Mouse (Mus musculus) limb, embryonic 14.5 days (tissue): Measurements from ENCODE around the gene Dab2ip. TPM values are rescaled to one million over a fixed set of nuclear protein-coding genes. Genes with fewer than 3 reads are reported as not detected.

Experiments
- ATAC-seq: fragments of 200-750 bp; cut with Nextera tagmentation; 2 replicates; pipeline ENCODE4 v1.8.0; 2017; ENCODE audit warnings: low read depth, moderate number of reproducible peaks, moderate TSS enrichment; ENCODE audit not compliant: low FRiP score
- DNase-seq: peaks from one replicate; pipeline ENCODE4 v3.0.0-alpha.2; 2015; ENCODE audit warnings: low spot score
- H3K27ac ChIP-seq: fragments of 300-500 bp; sonication (generic); replicated peaks from 2 replicates; pipeline ENCODE4 v1.5.1; 2014; ENCODE audit warnings: low read depth, mild to moderate bottlenecking, low read length, moderate library complexity, mixed read lengths
- H3K27me3 ChIP-seq: fragments of 300-500 bp; sonication (generic); 2 replicates; pipeline ENCODE4 v1.6.1; 2014; ENCODE audit warnings: low read length, mixed read lengths; ENCODE audit not compliant: control insufficient read depth, insufficient read depth
- H3K36me3 ChIP-seq: fragments of 300-500 bp; sonication (generic); 2 replicates; pipeline ENCODE4 v1.6.1; 2014; ENCODE audit warnings: mild to moderate bottlenecking, low read length, moderate library complexity, mixed read lengths; ENCODE audit not compliant: control insufficient read depth, insufficient read depth
- H3K4me1 ChIP-seq: fragments of 300-500 bp; sonication (generic); 2 replicates; pipeline ENCODE4 v1.6.1; 2014; ENCODE audit warnings: antibody characterized with exemption, low read length, mixed read lengths; ENCODE audit not compliant: control insufficient read depth, insufficient read depth
- H3K4me2 ChIP-seq: fragments of 300-500 bp; sonication (generic); replicated peaks from 2 replicates; pipeline ENCODE4 v1.6.1; 2014; ENCODE audit warnings: low read depth, mild to moderate bottlenecking, low read length, moderate library complexity; ENCODE audit not compliant: severe bottlenecking
- H3K4me3 ChIP-seq: fragments of 300-500 bp; sonication (generic); replicated peaks from 2 replicates; pipeline ENCODE4 v1.5.1; 2014; ENCODE audit warnings: low read length
- H3K9ac ChIP-seq: fragments of 300-500 bp; sonication (generic); 2 replicates; pipeline ENCODE4 v1.6.1; 2014; ENCODE audit warnings: mild to moderate bottlenecking, low read depth, low read length, moderate library complexity; ENCODE audit not compliant: severe bottlenecking
- H3K9me3 ChIP-seq: fragments of 300-500 bp; sonication (generic); 2 replicates; pipeline ENCODE4 v1.6.1; 2016; ENCODE audit warnings: low read length; ENCODE audit not compliant: control insufficient read depth
- POLR2A ChIP-seq: fragments of 200-500 bp; IDR thresholded peaks from 2 replicates; pipeline ENCODE4 v1.8.0; 2012; ENCODE audit warnings: inconsistent platforms, mild to moderate bottlenecking, moderate library complexity, borderline replicate concordance; ENCODE audit not compliant: insufficient read depth, insufficient read length; ENCODE audit errors: extremely low read depth
- WGBS: fragments of 180-500 bp; shearing (Covaris S2); extraction: QIAGEN DNeasy Blood & Tissue Kit; methylation state at CpG from one replicate; pipeline ENCODE4 v1.1.7; 2014; 5-methylcytosine and 5-hydroxymethylcytosine counted together
- polyA plus RNA-seq, 2 experiments: library from polyadenylated mRNA; depleted of rRNA in 1 of 2; stranded (reverse) in 1 of 2; unstranded in 1 of 2; fragments of >200 nt; fragmentation: Nextera tagmentation in 1 of 2; extraction: Ambion mirVana in 1 of 2; gene quantifications; 2 replicates each; pipeline versions ENCODE4 v1.2.1 to v1.2.3; 2012 to 2014

Gene Dab2ip
- polyA plus RNA-seq, 2 experiments, result 62.2 to 69.8 TPM

GRCm38 (mm10) chr2:35595102-35595501 is 37.0 kb downstream of the Dab2ip start:
- no peak overlapping the region for H3K9ac ChIP-seq
- no peak for TF ChIP-seq POLR2A
- no peak overlapping the region for H3K4me3 ChIP-seq
- no peaks in the 10 kb centered on the region for H3K27me3 ChIP-seq
- H3K36me3 ChIP-seq, result no peaks in the 10 kb centered on the region
- WGBS, result 57% methylated on average over 1 of the region's 1 CpGs
- ATAC-seq, result no peak
- peaks cover 20% of the 10 kb centered on the region for H3K4me1 ChIP-seq
- H3K27ac ChIP-seq, result no peak overlapping the region
- no peaks in the 10 kb centered on the region for H3K9me3 ChIP-seq
- H3K4me2 ChIP-seq, result no peak overlapping the region
- DNase-seq, result no peak

GRCm38 (mm10) chr2:35595718-35596117 is 37.7 kb downstream of the Dab2ip start:
- H3K4me1 ChIP-seq, result peaks cover 18% of the 10 kb centered on the region
- H3K4me2 ChIP-seq, result no peak overlapping the region
- H3K36me3 ChIP-seq, result no peaks in the 10 kb centered on the region
- no peak overlapping the region for H3K27ac ChIP-seq
- H3K4me3 ChIP-seq, result no peak overlapping the region
- no peaks in the 10 kb centered on the region for H3K9me3 ChIP-seq
- H3K27me3 ChIP-seq, result no peaks in the 10 kb centered on the region
- DNase-seq (no peak), ATAC-seq (no peak)
- no peak for TF ChIP-seq POLR2A
- no peak overlapping the region for H3K9ac ChIP-seq
- 49% methylated on average over 5 of the region's 5 CpGs for WGBS

GRCm38 (mm10) chr2:35596796-35597195 is 38.7 kb downstream of the Dab2ip start:
- Histone ChIP-seq H3K27me3 (no peaks in the 10 kb centered on the region), H3K36me3 (no peaks in the 10 kb centered on the region), H3K9me3 (no peaks in the 10 kb centered on the region), H3K27ac (no peak overlapping the region), H3K4me1 (peaks cover 18% of the 10 kb centered on the region), H3K9ac (no peak overlapping the region), H3K4me2 (no peak overlapping the region), H3K4me3 (no peak overlapping the region)
- ATAC-seq (no peak), DNase-seq (no peak)
- WGBS, result 88% methylated on average over 4 of the region's 4 CpGs
- no peak for TF ChIP-seq POLR2A

GRCm38 (mm10) chr2:35598819-35599218 is 40.8 kb downstream of the Dab2ip start:
- H3K4me2 ChIP-seq, result no peak overlapping the region
- no peak overlapping the region for H3K27ac ChIP-seq
- no peak for DNase-seq
- no peaks in the 10 kb centered on the region for H3K9me3 ChIP-seq
- no peak overlapping the region for H3K4me3 ChIP-seq
- H3K9ac ChIP-seq, result no peak overlapping the region
- H3K4me1 ChIP-seq, result peaks cover 15% of the 10 kb centered on the region
- no peak for ATAC-seq
- H3K27me3 ChIP-seq, result no peaks in the 10 kb centered on the region
- H3K36me3 ChIP-seq, result no peaks in the 10 kb centered on the region
- 57% methylated on average over 3 of the region's 3 CpGs for whole genome bisulfite sequencing
- no peak for TF ChIP-seq POLR2A

GRCm38 (mm10) chr2:35601665-35602064 is 43.6 kb downstream of the Dab2ip start:
- Histone ChIP-seq H3K9me3 (no peaks in the 10 kb centered on the region), H3K27me3 (no peaks in the 10 kb centered on the region), H3K9ac (no peak overlapping the region), H3K4me2 (no peak overlapping the region), H3K36me3 (no peaks in the 10 kb centered on the region), H3K4me3 (no peak overlapping the region), H3K4me1 (peaks cover 15% of the 10 kb centered on the region), H3K27ac (no peak overlapping the region)
- DNase-seq (no peak), ATAC-seq (no peak)
- WGBS, result 69% methylated on average over 3 of the region's 3 CpGs
- TF ChIP-seq POLR2A, result no peak

GRCm38 (mm10) chr2:35607476-35607875 is 49.4 kb downstream of the Dab2ip start:
- no peak for TF ChIP-seq POLR2A
- Histone ChIP-seq H3K9ac (no peak overlapping the region), H3K27ac (no peak overlapping the region), H3K9me3 (no peaks in the 10 kb centered on the region), H3K4me2 (no peak overlapping the region), H3K27me3 (no peaks in the 10 kb centered on the region), H3K36me3 (no peaks in the 10 kb centered on the region), H3K4me1 (peaks cover 26% of the 10 kb centered on the region), H3K4me3 (no peak overlapping the region)
- no peak for DNase-seq
- no peak for ATAC-seq
- WGBS, result 39% methylated on average over 8 of the region's 8 CpGs
